Mouse (Mus musculus) brain, embryonic 14.5 days (tissue): Measurements from ENCODE around the gene Prkag2. TPM values are rescaled to one million over a fixed set of nuclear protein-coding genes. Genes with fewer than 3 reads are reported as not detected.

Source experiments
- DNase-seq: peaks from one replicate; pipeline ENCODE4 v3.0.0-alpha.2; 2011; ENCODE audit warnings: low read depth
- CTCF ChIP-seq: fragments of 200-500 bp; IDR thresholded peaks from 2 replicates; pipeline ENCODE4 v1.5.1; 2012; ENCODE audit warnings: inconsistent platforms, mild to moderate bottlenecking, moderate library complexity, borderline replicate concordance; ENCODE audit not compliant: insufficient read depth, insufficient read length; ENCODE audit errors: extremely low read depth
- POLR2A ChIP-seq: fragments of 200-500 bp; IDR thresholded peaks from 2 replicates; pipeline ENCODE4 v1.6.1; 2012; ENCODE audit warnings: mild to moderate bottlenecking, inconsistent platforms, borderline replicate concordance; ENCODE audit not compliant: poor library complexity, insufficient read depth, insufficient read length, severe bottlenecking; ENCODE audit errors: extremely low read depth
- polyA plus RNA-seq: library from polyadenylated mRNA; depleted of rRNA; stranded (reverse); fragments of >200 nt; gene quantifications from 2 replicates; pipeline ENCODE4 v1.2.3, GENCODE M21; 2012

Prkag2 gene
- polyA plus RNA-seq, 1 experiment, result 99.6 TPM

DNA sequence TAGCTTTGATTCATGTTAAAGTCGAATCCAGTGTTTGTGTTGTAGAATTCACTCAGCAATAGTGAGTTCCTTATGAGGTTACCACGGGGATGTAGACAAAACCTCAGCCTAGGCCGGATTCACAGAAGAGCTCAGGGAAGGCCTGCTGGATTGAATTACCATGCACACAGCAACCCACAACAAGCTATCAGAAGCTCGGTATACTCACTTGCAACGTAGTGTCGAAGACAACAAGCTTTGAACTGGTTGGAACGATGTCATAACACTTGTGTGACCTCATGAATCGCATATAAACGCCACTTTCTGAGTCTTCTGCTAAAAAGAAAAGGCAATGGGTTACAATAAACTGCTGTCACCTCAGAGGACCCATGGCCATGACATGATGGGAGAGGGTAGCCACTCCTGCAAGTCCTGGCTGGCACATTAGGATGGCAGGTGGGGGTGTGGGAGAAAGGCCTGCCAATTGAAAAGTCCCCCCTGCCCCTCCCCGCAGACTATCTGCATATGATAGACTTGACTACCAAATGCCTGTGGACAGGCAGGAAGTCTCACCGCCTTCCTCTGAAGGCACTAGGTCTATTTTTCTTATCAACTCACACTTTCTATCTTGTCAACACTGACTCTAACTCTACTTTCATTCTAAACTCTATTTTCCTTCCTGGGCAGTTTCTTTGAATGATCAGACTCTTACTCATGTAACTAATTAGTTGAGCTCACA, 211.4 kb downstream of the Prkag2 start:
- TF ChIP-seq CTCF (no peak), POLR2A (no peak)
- no peak for DNase-seq

GRCm38 (mm10) chr5:24887271-24887670, 213.2 kb downstream of the Prkag2 start:
- no peak for DNase-seq
- no peak for TF ChIP-seq POLR2A
- TF ChIP-seq CTCF, result no peak

- no peak for DNase-seq
- TF ChIP-seq CTCF (no peak), POLR2A (no peak)
Observed at GRCm38 (mm10) chr5:24878713-24879112, 221.7 kb downstream of the Prkag2 start.

DNA sequence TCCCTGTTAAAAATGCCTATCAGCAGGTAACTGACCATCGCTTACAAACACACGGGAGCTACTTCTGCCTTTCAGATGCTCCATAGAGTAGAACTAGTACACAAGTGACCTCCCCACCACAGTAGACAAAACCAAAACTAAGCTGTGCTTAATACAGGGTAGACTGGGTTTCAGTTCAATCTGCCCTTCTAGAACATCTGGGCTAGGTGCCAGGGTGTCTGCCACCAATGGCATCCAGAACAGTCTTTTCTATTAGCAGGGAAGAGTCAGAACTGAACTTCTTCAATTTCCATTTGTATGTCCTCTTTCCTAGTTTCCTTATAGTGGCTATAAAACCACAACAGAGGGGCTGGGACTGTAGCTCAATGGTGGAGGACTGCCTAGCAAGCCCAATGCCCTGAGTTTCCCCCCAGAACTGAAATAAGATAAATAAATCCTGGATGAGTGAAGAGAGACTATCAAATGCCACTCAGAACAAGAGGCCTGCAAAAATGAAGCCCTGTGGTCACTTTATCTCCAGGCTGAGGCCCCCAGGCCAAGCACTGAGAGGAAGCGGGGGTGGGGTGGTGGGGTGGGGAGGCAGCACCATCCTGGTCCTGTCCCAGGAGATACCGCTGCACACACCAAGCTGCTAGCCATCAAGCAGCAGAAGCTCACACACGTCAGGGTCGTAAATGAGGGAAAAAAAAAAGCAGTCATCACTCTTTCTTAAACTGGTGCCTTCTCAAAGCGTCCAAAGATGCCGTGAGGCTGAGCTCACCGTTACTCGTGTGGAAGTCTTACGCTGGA, 222.4 kb downstream of the Prkag2 start:
- no peak for DNase-seq
- TF ChIP-seq POLR2A (no peak), CTCF (no peak)

GRCm38 (mm10) chr5:24876653-24877052, 223.8 kb downstream of the Prkag2 start:
- no peak for TF ChIP-seq POLR2A
- TF ChIP-seq CTCF, result no peak
- DNase-seq, result no peak

GRCm38 (mm10) chr5:24874111-24874510, 226.3 kb downstream of the Prkag2 start:
- TF ChIP-seq CTCF, result no peak
- no peak for TF ChIP-seq POLR2A
- peak; percentile 14 for DNase-seq

DNA sequence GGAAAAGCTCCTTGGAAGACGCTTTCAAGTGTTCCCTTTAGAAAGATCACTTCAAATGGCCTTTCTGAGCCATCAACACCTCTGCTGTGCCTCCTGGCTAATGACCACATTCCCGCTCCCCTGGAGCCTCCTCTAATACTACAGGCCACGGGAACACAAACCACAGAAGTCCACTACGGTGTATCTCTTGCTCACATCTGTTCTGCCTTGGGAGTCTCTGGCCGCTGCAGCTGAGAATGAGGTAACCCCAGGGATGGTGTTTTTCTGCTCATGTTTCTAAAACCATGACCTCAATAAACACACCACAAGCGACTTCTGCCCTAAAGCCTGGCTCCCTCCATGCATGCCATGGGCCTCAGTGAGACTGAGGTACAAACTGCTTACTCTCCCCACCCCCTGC, 227.2 kb downstream of the Prkag2 start:
- no peak for DNase-seq
- TF ChIP-seq POLR2A, result no peak

- no peak for DNase-seq
- TF ChIP-seq POLR2A (no peak), CTCF (no peak)
Observed at GRCm38 (mm10) chr5:24871276-24871675, 229.2 kb downstream of the Prkag2 start.

- TF ChIP-seq POLR2A, result no peak
- no peak for TF ChIP-seq CTCF
- DNase-seq, result peak; percentile 54
Observed at GRCm38 (mm10) chr5:24869796-24870289, 230.6 kb downstream of the Prkag2 start.

DNA sequence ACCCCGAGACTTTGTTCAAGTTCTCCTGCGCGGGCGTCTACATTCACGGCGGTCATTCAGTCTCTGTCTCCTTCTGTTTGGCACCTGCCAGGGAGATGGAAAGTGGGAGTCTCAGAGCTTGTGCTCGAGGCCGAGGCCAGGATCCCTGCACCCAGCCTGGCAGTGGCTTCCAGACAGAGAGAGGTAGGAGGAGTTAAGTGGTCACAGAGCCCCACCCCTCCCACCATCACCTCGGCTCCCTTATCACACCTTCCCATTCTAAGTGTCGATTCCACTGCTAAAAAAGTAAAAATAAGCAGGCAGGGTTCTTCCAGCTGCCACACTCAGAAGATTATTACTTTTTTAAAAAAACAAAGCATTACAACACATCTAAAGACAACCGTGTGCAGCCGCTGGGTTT, 236.6 kb downstream of the Prkag2 start:
- DNase-seq, result no peak
- TF ChIP-seq CTCF, result no peak
- no peak for TF ChIP-seq POLR2A

- no peak for DNase-seq
- TF ChIP-seq CTCF (no peak), POLR2A (no peak)
Observed at GRCm38 (mm10) chr5:24861449-24861930, 239.0 kb downstream of the Prkag2 start.
